Mouse (Mus musculus): ENCODE measurements around the gene Oxa1l.

DNA sequence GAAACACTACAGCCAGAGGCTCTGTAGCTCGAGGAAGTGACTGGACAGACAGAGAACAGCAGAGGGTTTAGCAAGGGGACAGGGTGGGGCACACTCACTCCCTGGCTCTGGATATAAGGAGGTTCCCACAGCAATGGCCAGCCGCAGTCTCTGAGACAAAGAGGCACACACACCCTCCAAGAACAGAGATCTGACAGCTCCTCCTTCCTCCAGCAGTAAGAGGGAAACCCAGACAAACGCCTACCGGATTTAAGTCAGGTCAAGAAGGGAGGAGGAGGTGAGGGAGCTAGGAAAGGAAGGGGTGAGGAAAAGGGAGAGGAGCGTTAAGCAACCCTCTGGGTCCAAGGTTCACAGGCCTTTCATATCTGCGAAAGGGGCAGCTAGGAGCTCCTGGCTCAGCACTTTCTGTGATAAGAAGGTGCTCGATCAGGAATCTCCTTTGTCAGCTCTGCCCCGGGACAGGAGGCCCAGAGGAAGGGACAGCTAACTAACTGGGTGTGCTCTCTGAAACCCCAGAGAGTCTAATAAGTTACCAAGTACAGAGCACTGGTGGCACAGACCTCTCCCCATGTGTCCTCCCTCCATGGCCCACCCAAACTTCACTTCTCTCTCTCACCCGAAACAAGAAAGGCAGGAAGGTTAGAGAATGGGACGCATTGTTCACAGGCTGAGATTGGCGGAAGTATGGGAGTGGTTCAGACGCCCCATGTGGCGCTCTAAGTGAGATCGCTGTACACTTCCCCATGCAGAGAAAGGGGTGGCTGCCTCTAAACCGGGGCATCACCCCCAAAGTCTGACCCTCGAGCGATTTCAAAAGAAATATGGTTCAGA lies 49.6 kb downstream of the Oxa1l start:
- TF ChIP-seq CTCF (IDR thresholded peaks at IDR 0.05; ENCODE audit: control insufficient read depth, insufficient read depth, insufficient replicate concordance, low read depth, low read length) (no peak), POLR2A (IDR thresholded peaks at IDR 0.05; ENCODE audit: control insufficient read depth, low read depth, low read length) (no peak)

Data from testis, adult 2 months (tissue).